Mouse (Mus musculus) stomach, embryonic 15.5 days (tissue): Measurements from ENCODE around the gene Sf3b3. TPM values are rescaled to one million over a fixed set of nuclear protein-coding genes. Genes with fewer than 3 reads are reported as not detected.

Experiments
- ATAC-seq: fragments of 200-750 bp; cut with Nextera tagmentation; 2 replicates; pipeline ENCODE4 v1.8.0; 2017; ENCODE audit warnings: low read depth, moderate number of reproducible peaks, moderate TSS enrichment; ENCODE audit not compliant: insufficient read depth, low FRiP score
- H3K27ac ChIP-seq: fragments of 300-500 bp; sonication (generic); 2 replicates; pipeline ENCODE4 v1.5.1; 2015; ENCODE audit warnings: mild to moderate bottlenecking, inconsistent platforms
- H3K27me3 ChIP-seq: fragments of 300-500 bp; sonication (generic); replicated peaks from 2 replicates; pipeline ENCODE4 v1.6.1; 2015; ENCODE audit warnings: inconsistent platforms
- H3K36me3 ChIP-seq: fragments of 300-500 bp; sonication (generic); 2 replicates; pipeline ENCODE4 v1.6.1; 2015; ENCODE audit warnings: inconsistent platforms
- H3K4me1 ChIP-seq: fragments of 300-500 bp; sonication (generic); 2 replicates; pipeline ENCODE4 v1.6.1; 2015; ENCODE audit warnings: inconsistent platforms
- H3K4me2 ChIP-seq: fragments of 300-500 bp; sonication (generic); 2 replicates; pipeline ENCODE4 v1.6.1; 2015; ENCODE audit warnings: mild to moderate bottlenecking, inconsistent platforms
- H3K4me3 ChIP-seq: fragments of 300-500 bp; sonication (generic); replicated peaks from 2 replicates; pipeline ENCODE4 v1.5.1; 2015; ENCODE audit warnings: inconsistent platforms
- H3K9ac ChIP-seq: fragments of 300-500 bp; sonication (generic); 2 replicates; pipeline ENCODE4 v1.6.1; 2015; ENCODE audit warnings: inconsistent platforms
- H3K9me3 ChIP-seq: fragments of 300-500 bp; sonication (generic); 2 replicates; pipeline ENCODE4 v1.6.1; 2016; ENCODE audit warnings: inconsistent platforms
- WGBS: fragments of 180-500 bp; shearing (Covaris S2); methylation state at CpG from one replicate; pipeline ENCODE4 v1.1.7; 2015; 5-methylcytosine and 5-hydroxymethylcytosine counted together
- polyA plus RNA-seq: library from polyadenylated mRNA; unstranded; fragments of >200 nt; fragmentation: Nextera tagmentation; extraction: Ambion mirVana; gene quantifications from 2 replicates; pipeline ENCODE4 v1.2.1, GENCODE M21; 2015

Sf3b3 gene
- polyA plus RNA-seq, 1 experiment from 2014 or later = 122 TPM

- H3K4me2 ChIP-seq = no peak overlapping the region
- WGBS = 94% methylated on average over 7 of the region's 7 CpGs
These were observed 34.1 kb downstream of the Sf3b3 start for GRCm38 (mm10) chr8:110812349-110813080.

GRCm38 (mm10) chr8:110811793-110812192 lies 34.8 kb downstream of the Sf3b3 start:
- peaks cover 64% of the 10 kb centered on the region for H3K36me3 ChIP-seq
- H3K27me3 ChIP-seq = no peaks in the 10 kb centered on the region
- 88% methylated on average over 7 of the region's 7 CpGs for WGBS

More at GRCm38 (mm10) chr8:110812349-110813080, 34.1 kb downstream of the Sf3b3 start:
- Histone ChIP-seq H3K27me3 (no peaks in the 10 kb centered on the region), H3K4me1 (peaks cover 4% of the 10 kb centered on the region; the same call in 1 of the 2 replicates), H3K4me3 (no peak overlapping the region), H3K27ac (no peak overlapping the region), H3K9me3 (no peaks in the 10 kb centered on the region), H3K36me3 (peaks cover 70% of the 10 kb centered on the region), H3K9ac (no peak overlapping the region)
- ATAC-seq = no peak

GRCm38 (mm10) chr8:110811116-110811515 lies 35.5 kb downstream of the Sf3b3 start:
- WGBS = 95% methylated on average over 3 of the region's 3 CpGs
- no peak overlapping the region for H3K4me3 ChIP-seq
- H3K36me3 ChIP-seq = peaks cover 58% of the 10 kb centered on the region
- no peak for ATAC-seq
- no peaks in the 10 kb centered on the region for H3K27me3 ChIP-seq
- H3K4me1 ChIP-seq = peaks cover 4% of the 10 kb centered on the region; the same call in 1 of the 2 replicates
- H3K4me2 ChIP-seq = no peak overlapping the region
- no peak overlapping the region for H3K9ac ChIP-seq
- no peak overlapping the region for H3K27ac ChIP-seq
- no peaks in the 10 kb centered on the region for H3K9me3 ChIP-seq

More at GRCm38 (mm10) chr8:110811793-110812192, 34.8 kb downstream of the Sf3b3 start:
- Histone ChIP-seq H3K27ac (no peak overlapping the region), H3K4me3 (no peak overlapping the region), H3K9me3 (no peaks in the 10 kb centered on the region), H3K4me1 (peaks cover 4% of the 10 kb centered on the region; the same call in 1 of the 2 replicates), H3K9ac (no peak overlapping the region), H3K4me2 (no peak overlapping the region)
- ATAC-seq = no peak

- Histone ChIP-seq H3K9ac (no peak overlapping the region), H3K4me2 (no peak overlapping the region), H3K4me3 (no peak overlapping the region), H3K9me3 (no peaks in the 10 kb centered on the region), H3K4me1 (peaks cover 8% of the 10 kb centered on the region), H3K27me3 (no peaks in the 10 kb centered on the region), H3K27ac (no peak overlapping the region), H3K36me3 (peaks cover 54% of the 10 kb centered on the region)
- 83% methylated on average over 7 of the region's 7 CpGs for WGBS
- no peak for ATAC-seq
These were observed 36.0 kb downstream of the Sf3b3 start for GRCm38 (mm10) chr8:110810481-110811065.

DNA sequence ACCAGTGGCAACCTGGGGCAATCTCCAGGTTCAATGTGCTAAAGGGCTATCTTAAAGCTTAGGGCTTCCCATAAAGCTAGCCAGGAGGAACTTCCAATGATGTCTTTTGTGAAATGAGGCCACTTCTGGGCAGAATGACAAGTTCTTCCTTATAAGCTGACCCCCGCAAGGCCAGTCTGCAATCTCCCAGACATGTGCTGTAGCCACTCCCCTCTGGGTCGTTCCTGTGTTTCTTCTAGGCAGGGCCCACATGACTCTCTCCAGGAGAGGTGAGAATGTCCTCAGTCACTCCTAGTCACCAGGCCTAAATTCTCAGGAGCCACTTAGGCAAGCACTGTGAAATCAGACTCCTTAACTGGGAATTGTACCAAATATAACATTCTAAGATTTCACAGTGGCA lies 36.8 kb downstream of the Sf3b3 start:
- WGBS = 35% methylated on average over 2 of the region's 2 CpGs
- Histone ChIP-seq H3K27ac (no peak overlapping the region), H3K36me3 (peaks cover 49% of the 10 kb centered on the region), H3K9ac (no peak overlapping the region), H3K9me3 (no peaks in the 10 kb centered on the region), H3K4me2 (no peak overlapping the region), H3K4me3 (no peak overlapping the region), H3K27me3 (no peaks in the 10 kb centered on the region), H3K4me1 (peaks cover 10% of the 10 kb centered on the region)
- no peak for ATAC-seq

DNA sequence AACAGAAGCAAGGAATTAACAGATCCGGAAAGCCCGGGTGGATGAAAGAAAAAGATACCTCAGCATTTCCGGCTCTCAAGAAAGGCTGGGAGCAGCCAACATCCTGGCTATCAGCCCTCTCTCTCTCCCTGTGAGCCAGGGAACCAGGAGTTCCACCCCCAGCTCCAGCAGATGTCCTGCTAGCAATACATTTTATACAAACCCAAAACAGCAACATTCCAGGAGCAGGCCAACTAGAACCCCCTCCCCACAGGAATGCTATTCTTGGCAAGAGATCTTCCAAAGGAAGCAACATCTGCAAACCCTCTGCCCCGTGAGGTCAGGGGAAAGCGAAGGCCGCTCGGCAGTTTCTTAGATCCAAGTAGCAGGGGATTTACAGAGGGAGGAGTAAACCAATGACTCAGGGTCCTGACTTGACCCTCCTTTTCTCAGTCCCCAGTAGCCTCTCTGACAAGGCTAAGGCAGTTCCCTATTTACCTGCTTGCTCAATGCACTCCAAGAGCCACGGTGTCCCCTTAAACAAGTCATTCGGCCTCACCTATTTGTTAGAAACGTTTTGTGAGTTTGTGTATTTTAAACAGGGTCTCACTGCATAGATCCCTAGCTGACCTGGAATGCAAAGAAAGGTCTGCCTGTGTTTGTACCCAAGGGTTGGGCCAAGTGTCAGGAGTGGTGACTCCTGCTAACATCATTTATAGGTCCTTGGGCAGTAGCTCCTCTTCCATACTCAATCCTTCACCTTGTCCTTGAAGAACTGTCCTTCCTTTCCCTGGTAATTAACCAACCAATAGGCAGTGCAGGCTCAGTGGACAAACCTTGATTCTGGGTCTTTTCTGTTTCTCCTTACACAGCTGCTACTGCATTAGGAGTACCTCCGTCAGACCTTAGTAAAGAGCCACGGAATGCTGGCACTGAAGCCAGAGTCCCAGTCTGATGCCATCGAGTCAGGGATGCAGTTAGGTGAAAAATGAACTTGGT lies 37.8 kb downstream of the Sf3b3 start:
- Histone ChIP-seq H3K4me3 (no peak overlapping the region), H3K4me1 (peaks cover 10% of the 10 kb centered on the region), H3K27me3 (no peaks in the 10 kb centered on the region), H3K9ac (no peak overlapping the region), H3K36me3 (peaks cover 39% of the 10 kb centered on the region), H3K9me3 (no peaks in the 10 kb centered on the region), H3K27ac (peak overlapping the region; percentile 67), H3K4me2 (no peak overlapping the region)
- 35% methylated on average over 13 of the region's 13 CpGs for WGBS
- no peak; the same call in 1 of the 2 replicates for ATAC-seq

- H3K27ac ChIP-seq = no peak overlapping the region
These were observed 40.4 kb downstream of the Sf3b3 start for GRCm38 (mm10) chr8:110806146-110806545.

DNA sequence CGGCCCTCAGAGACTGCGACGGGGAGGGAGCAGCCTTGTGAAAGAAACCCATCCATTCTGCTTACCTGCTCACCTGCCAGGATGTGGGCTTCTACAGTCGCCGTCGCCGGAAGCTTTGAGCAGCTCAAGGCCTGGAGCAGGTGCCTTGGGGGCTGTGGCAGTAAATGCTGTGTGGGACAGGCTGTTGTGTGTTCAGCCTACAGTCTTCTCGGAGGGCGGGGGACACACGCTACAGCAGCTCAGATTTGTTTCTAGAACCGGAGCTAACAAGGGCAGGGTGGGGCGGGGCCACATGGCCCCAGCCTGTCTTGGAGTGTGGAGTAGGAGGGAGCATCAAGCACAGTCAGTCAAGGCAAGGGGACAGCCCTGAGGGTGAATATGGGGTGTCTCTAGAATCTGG lies 40.9 kb downstream of the Sf3b3 start, which contains the start of gene Il34:
Gene Il34, minus strand, starts transcription at position 256 of the 400 bp plus-strand sequence.
- no peak within 1 kb of the TSS for H3K9ac ChIP-seq
- H3K27ac ChIP-seq = peak within 1 kb of the TSS; percentile 17; the same call in 1 of the 2 replicates

More at GRCm38 (mm10) chr8:110806146-110806545, 40.4 kb downstream of the Sf3b3 start:
- Histone ChIP-seq H3K4me1 (peaks cover 10% of the 10 kb centered on the region), H3K27me3 (no peaks in the 10 kb centered on the region), H3K4me2 (peak overlapping the region; percentile 23; the same call in 1 of the 2 replicates), H3K4me3 (no peak overlapping the region), H3K9me3 (no peaks in the 10 kb centered on the region), H3K9ac (no peak overlapping the region), H3K36me3 (peaks cover 13% of the 10 kb centered on the region; the same call in 1 of the 2 replicates)
- ATAC-seq = no peak
- WGBS = 74% methylated on average over 1 of the region's 1 CpGs

GRCm38 (mm10) chr8:110804825-110805514 lies 41.6 kb downstream of the Sf3b3 start:
- peaks cover 6% of the 10 kb centered on the region; the same call in 1 of the 2 replicates for H3K36me3 ChIP-seq
- peaks cover 10% of the 10 kb centered on the region for H3K4me1 ChIP-seq
- 39% methylated on average over 2 of the region's 3 CpGs for WGBS
- no peaks in the 10 kb centered on the region for H3K27me3 ChIP-seq
- no peaks in the 10 kb centered on the region for H3K9me3 ChIP-seq
- H3K9ac ChIP-seq = no peak overlapping the region
- ATAC-seq = no peak
- H3K4me3 ChIP-seq = no peak overlapping the region
- peak overlapping the region; percentile 23; the same call in 1 of the 2 replicates for H3K4me2 ChIP-seq
- peak overlapping the region; percentile 17; the same call in 1 of the 2 replicates for H3K27ac ChIP-seq

More for the DNA sequence above, 40.9 kb downstream of the Sf3b3 start, which contains the start of gene Il34:
- ATAC-seq = no peak
- WGBS = 34% methylated on average over 12 of the region's 12 CpGs
- no peaks in the 10 kb centered on the region for H3K9me3 ChIP-seq
- H3K27me3 ChIP-seq = no peaks in the 10 kb centered on the region
- peaks cover 11% of the 10 kb centered on the region; the same call in 1 of the 2 replicates for H3K36me3 ChIP-seq
- peak within 1 kb of the TSS; percentile 23 for H3K4me2 ChIP-seq
- H3K4me3 ChIP-seq = no peak within 1 kb of the TSS; the same call in 1 of the 2 replicates
- peaks cover 10% of the 10 kb centered on the region for H3K4me1 ChIP-seq

DNA sequence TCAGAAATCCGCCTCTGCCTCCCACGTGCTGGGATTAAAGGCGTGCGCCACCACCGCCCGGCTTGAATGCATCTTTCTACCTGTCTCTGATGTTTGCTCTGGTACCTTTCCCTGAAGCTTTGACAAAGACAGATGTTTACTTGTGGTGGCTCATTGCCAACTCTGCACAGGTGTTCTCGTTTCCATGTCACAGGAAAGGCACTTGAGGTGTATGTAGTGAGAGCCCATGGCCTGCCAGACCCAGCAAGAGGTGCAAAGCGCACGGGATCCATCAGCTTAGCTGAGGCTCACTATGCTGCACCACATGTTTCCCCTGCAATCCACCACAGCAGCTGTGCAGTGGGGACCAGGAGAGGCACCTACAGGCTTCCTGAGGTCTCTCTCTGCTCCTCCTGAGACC lies 42.7 kb downstream of the Sf3b3 start:
- no peak overlapping the region for H3K4me3 ChIP-seq
- no peaks in the 10 kb centered on the region for H3K9me3 ChIP-seq
- H3K36me3 ChIP-seq = no peaks in the 10 kb centered on the region
- H3K27me3 ChIP-seq = no peaks in the 10 kb centered on the region
- peaks cover 6% of the 10 kb centered on the region for H3K4me1 ChIP-seq
- H3K9ac ChIP-seq = no peak overlapping the region
- 0 out of 2 replicates have a peak, but pooled peaks have one; percentile 19 for ATAC-seq
- no peak overlapping the region for H3K4me2 ChIP-seq
- 73% methylated on average over 9 of the region's 9 CpGs for WGBS
- no peak overlapping the region for H3K27ac ChIP-seq

DNA sequence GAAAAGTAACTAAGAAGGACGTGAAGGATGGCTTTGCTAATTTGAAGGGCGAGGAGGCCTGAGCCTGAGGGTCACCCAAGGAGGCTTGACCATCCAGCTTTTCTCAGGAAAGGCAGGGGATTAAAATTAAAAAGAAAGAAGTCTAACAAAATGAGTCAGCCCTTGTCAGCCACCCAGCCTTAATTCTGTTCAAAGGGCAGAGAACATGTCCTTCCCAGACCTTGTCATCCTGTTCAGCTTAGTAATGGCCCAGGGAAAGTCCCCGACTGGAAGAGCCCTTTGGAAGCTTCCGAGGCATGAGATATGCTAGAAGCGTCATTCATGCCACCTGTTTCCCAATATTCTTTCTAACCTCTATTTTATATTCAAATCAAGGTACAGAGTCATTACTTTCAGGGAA lies 43.6 kb downstream of the Sf3b3 start:
- H3K4me2 ChIP-seq = no peak overlapping the region
- no peak for ATAC-seq
- H3K4me1 ChIP-seq = peaks cover 6% of the 10 kb centered on the region; the same call in 1 of the 2 replicates
- no peaks in the 10 kb centered on the region for H3K27me3 ChIP-seq
- WGBS = 85% methylated on average over 5 of the region's 5 CpGs
- no peaks in the 10 kb centered on the region for H3K36me3 ChIP-seq
- H3K9ac ChIP-seq = no peak overlapping the region
- no peak overlapping the region for H3K4me3 ChIP-seq
- H3K9me3 ChIP-seq = no peaks in the 10 kb centered on the region
- H3K27ac ChIP-seq = no peak overlapping the region
